Mouse (Mus musculus): ENCODE results near the gene Fgf12. TPM values are rescaled to one million over a fixed set of nuclear protein-coding genes. Genes with fewer than 3 reads are reported as not detected.

The Fgf12 gene
- total and polyA plus RNA-seq, 2 experiments from 2014 or later, result 5.2 to 44.8 TPM

- no peak overlapping the region for H3K4me2 ChIP-seq (ENCODE audit: low read depth, low read length)
- H3K4me1 ChIP-seq (ENCODE audit: control insufficient read depth, insufficient read depth), result no peaks in the 10 kb centered on the region
Observed at GRCm38 (mm10) chr16:28373311-28373710, 379.6 kb downstream of the Fgf12 start.

DNA sequence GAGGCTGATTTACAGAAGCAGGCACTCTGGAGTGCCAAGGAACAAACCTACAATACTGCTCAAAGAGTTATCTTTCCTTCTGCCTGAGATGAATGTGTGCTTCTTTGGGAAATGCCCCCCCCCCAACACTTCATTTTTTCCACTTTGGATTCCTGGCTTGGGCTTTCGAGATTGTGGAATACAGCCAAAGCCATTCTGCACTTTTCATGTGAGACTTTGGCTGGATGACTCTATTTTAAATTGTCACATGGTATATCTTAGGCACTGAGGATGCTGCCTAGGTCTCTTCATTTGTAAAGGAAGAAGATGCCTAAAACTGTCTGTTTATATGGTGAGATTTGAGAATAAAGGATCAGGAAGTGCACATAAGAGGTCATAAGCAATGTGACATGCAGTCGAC is 402.2 kb downstream of the Fgf12 start:
- Histone ChIP-seq H3K4me3 (ENCODE audit: low read depth, low read length) (no peak overlapping the region), H3K4me1 (ENCODE audit: control insufficient read depth, insufficient read depth) (no peaks in the 10 kb centered on the region), H3K36me3 (replicated peaks; ENCODE audit: control insufficient read depth, insufficient read depth, low read length) (no peaks in the 10 kb centered on the region), H3K9me3 (replicated peaks; ENCODE audit: control insufficient read depth, low read length) (no peaks in the 10 kb centered on the region), H3K4me2 (ENCODE audit: low read depth, low read length) (no peak overlapping the region), H3K9ac (replicated peaks; ENCODE audit: low read depth, low read length) (no peak overlapping the region), H3K27me3 (ENCODE audit: control insufficient read depth, insufficient read depth, low read length) (no peaks in the 10 kb centered on the region), H3K27ac (ENCODE audit: low read depth) (no peak overlapping the region)
- WGBS, result 51% methylated on average over 2 of the region's 2 CpGs
- ATAC-seq (ENCODE audit: insufficient read depth, low read depth), result no peak
- TF ChIP-seq EP300 (IDR thresholded peaks at IDR 0.05; ENCODE audit: low read depth) (no peak), CTCF (IDR thresholded peaks at IDR 0.05; ENCODE audit: low read depth) (no peak)
- DNase-seq (ENCODE audit: low spot score), result no peak

More at GRCm38 (mm10) chr16:28373311-28373710, 379.6 kb downstream of the Fgf12 start:
- Histone ChIP-seq H3K9ac (replicated peaks; ENCODE audit: low read depth, low read length) (no peak overlapping the region), H3K27ac (ENCODE audit: low read depth) (no peak overlapping the region), H3K36me3 (replicated peaks; ENCODE audit: control insufficient read depth, insufficient read depth, low read length) (no peaks in the 10 kb centered on the region), H3K4me3 (ENCODE audit: low read depth, low read length) (no peak overlapping the region), H3K27me3 (ENCODE audit: control insufficient read depth, insufficient read depth, low read length) (no peaks in the 10 kb centered on the region), H3K9me3 (replicated peaks; ENCODE audit: control insufficient read depth, low read length) (no peaks in the 10 kb centered on the region)
- DNase-seq (ENCODE audit: low spot score), result no peak
- TF ChIP-seq EP300 (IDR thresholded peaks at IDR 0.05; ENCODE audit: low read depth) (no peak), CTCF (IDR thresholded peaks at IDR 0.05; ENCODE audit: low read depth) (no peak)
- no peak for ATAC-seq (ENCODE audit: insufficient read depth, low read depth)

GRCm38 (mm10) chr16:28345323-28345722 is 407.5 kb downstream of the Fgf12 start:
- H3K4me1 ChIP-seq (ENCODE audit: control insufficient read depth, insufficient read depth), result no peaks in the 10 kb centered on the region
- ATAC-seq (ENCODE audit: insufficient read depth, low read depth), result no peak
- no peak for TF ChIP-seq EP300 (IDR thresholded peaks at IDR 0.05; ENCODE audit: low read depth)
- no peak for TF ChIP-seq CTCF (IDR thresholded peaks at IDR 0.05; ENCODE audit: low read depth)

DNA sequence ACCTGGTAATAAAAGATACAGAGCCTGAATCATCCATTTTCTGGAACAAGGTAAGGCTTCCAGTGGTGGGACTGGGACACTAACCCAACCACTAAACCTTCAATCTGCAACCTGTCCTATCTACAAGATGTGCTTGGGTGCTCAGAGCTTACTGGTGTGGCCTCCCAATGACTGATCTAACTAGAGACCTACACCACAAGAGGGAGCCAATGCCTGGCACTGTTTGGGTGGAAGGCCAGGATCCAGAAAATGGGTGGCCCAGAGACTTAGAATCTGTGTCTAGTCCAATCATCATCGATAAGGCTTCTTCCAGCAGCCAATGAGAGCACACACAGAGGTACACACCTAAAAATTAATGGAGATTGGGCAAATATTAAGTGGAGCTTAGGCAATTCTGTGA is 414.9 kb downstream of the Fgf12 start:
- DNase-seq (ENCODE audit: low spot score) (no peak), ATAC-seq (ENCODE audit: insufficient read depth, low read depth) (no peak)
- no peak overlapping the region for H3K27ac ChIP-seq (ENCODE audit: low read depth)
- no peaks in the 10 kb centered on the region for H3K9me3 ChIP-seq (replicated peaks; ENCODE audit: control insufficient read depth, low read length)
- H3K4me3 ChIP-seq (ENCODE audit: low read depth, low read length), result no peak overlapping the region
- 84% methylated on average over 1 of the region's 1 CpGs for WGBS
- no peak for TF ChIP-seq CTCF (IDR thresholded peaks at IDR 0.05; ENCODE audit: low read depth)
- TF ChIP-seq EP300 (IDR thresholded peaks at IDR 0.05; ENCODE audit: low read depth), result no peak
- no peak overlapping the region for H3K4me2 ChIP-seq (ENCODE audit: low read depth, low read length)
- H3K27me3 ChIP-seq (ENCODE audit: control insufficient read depth, insufficient read depth, low read length), result no peaks in the 10 kb centered on the region
- no peaks in the 10 kb centered on the region for H3K4me1 ChIP-seq (ENCODE audit: control insufficient read depth, insufficient read depth)
- no peak overlapping the region for H3K9ac ChIP-seq (replicated peaks; ENCODE audit: low read depth, low read length)
- no peaks in the 10 kb centered on the region for H3K36me3 ChIP-seq (replicated peaks; ENCODE audit: control insufficient read depth, insufficient read depth, low read length)

More at GRCm38 (mm10) chr16:28345323-28345722, 407.5 kb downstream of the Fgf12 start:
- DNase-seq (ENCODE audit: low spot score), result no peak
- no peak overlapping the region for H3K27ac ChIP-seq (ENCODE audit: low read depth)
- H3K4me3 ChIP-seq (ENCODE audit: low read depth, low read length), result no peak overlapping the region
- no peak overlapping the region for H3K9ac ChIP-seq (replicated peaks; ENCODE audit: low read depth, low read length)
- H3K36me3 ChIP-seq (replicated peaks; ENCODE audit: control insufficient read depth, insufficient read depth, low read length), result no peaks in the 10 kb centered on the region
- H3K27me3 ChIP-seq (ENCODE audit: control insufficient read depth, insufficient read depth, low read length), result no peaks in the 10 kb centered on the region
- H3K9me3 ChIP-seq (replicated peaks; ENCODE audit: control insufficient read depth, low read length), result no peaks in the 10 kb centered on the region
- H3K4me2 ChIP-seq (ENCODE audit: low read depth, low read length), result no peak overlapping the region
- 54% methylated on average over 6 of the region's 6 CpGs for WGBS

GRCm38 (mm10) chr16:28336700-28337099 is 416.2 kb downstream of the Fgf12 start:
- TF ChIP-seq EP300 (IDR thresholded peaks at IDR 0.05; ENCODE audit: low read depth) (no peak), CTCF (IDR thresholded peaks at IDR 0.05; ENCODE audit: low read depth) (no peak)
- H3K9me3 ChIP-seq (replicated peaks; ENCODE audit: control insufficient read depth, low read length), result no peaks in the 10 kb centered on the region
- H3K4me3 ChIP-seq (ENCODE audit: low read depth, low read length), result no peak overlapping the region
- H3K4me2 ChIP-seq (ENCODE audit: low read depth, low read length), result no peak overlapping the region
- no peaks in the 10 kb centered on the region for H3K36me3 ChIP-seq (replicated peaks; ENCODE audit: control insufficient read depth, insufficient read depth, low read length)
- no peak overlapping the region for H3K27ac ChIP-seq (ENCODE audit: low read depth)
- WGBS, result 32% methylated on average over 1 of the region's 1 CpGs
- no peaks in the 10 kb centered on the region for H3K4me1 ChIP-seq (ENCODE audit: control insufficient read depth, insufficient read depth)
- H3K27me3 ChIP-seq (ENCODE audit: control insufficient read depth, insufficient read depth, low read length), result no peaks in the 10 kb centered on the region
- ATAC-seq (ENCODE audit: insufficient read depth, low read depth) (no peak), DNase-seq (ENCODE audit: low spot score) (no peak)
- H3K9ac ChIP-seq (replicated peaks; ENCODE audit: low read depth, low read length), result no peak overlapping the region

GRCm38 (mm10) chr16:28335025-28335424 is 417.8 kb downstream of the Fgf12 start:
- Histone ChIP-seq H3K9me3 (replicated peaks; ENCODE audit: control insufficient read depth, low read length) (no peaks in the 10 kb centered on the region), H3K27ac (ENCODE audit: low read depth) (no peak overlapping the region), H3K4me3 (ENCODE audit: low read depth, low read length) (no peak overlapping the region), H3K36me3 (replicated peaks; ENCODE audit: control insufficient read depth, insufficient read depth, low read length) (no peaks in the 10 kb centered on the region), H3K9ac (replicated peaks; ENCODE audit: low read depth, low read length) (no peak overlapping the region), H3K4me2 (ENCODE audit: low read depth, low read length) (no peak overlapping the region), H3K27me3 (ENCODE audit: control insufficient read depth, insufficient read depth, low read length) (no peaks in the 10 kb centered on the region), H3K4me1 (ENCODE audit: control insufficient read depth, insufficient read depth) (no peaks in the 10 kb centered on the region)
- ATAC-seq (ENCODE audit: insufficient read depth, low read depth) (no peak), DNase-seq (ENCODE audit: low spot score) (no peak)
- WGBS, result 76% methylated on average over 3 of the region's 3 CpGs
- no peak for TF ChIP-seq CTCF (IDR thresholded peaks at IDR 0.05; ENCODE audit: low read depth)
- no peak for TF ChIP-seq EP300 (IDR thresholded peaks at IDR 0.05; ENCODE audit: low read depth)
